Mouse (Mus musculus): ENCODE measurements around the gene Fam171b. TPM values are rescaled to one million over a fixed set of nuclear protein-coding genes. Genes with fewer than 3 reads are reported as not detected.

Gene Fam171b
- polyA plus RNA-seq, 1 experiment from 2014 or later: 3.6 TPM

GRCm38 (mm10) chr2:83901896-83902540 is 89.6 kb downstream of the Fam171b start:
- Histone ChIP-seq H3K36me3 (ENCODE audit: control insufficient read depth, insufficient read depth, low read length) (no peaks in the 10 kb centered on the region), H3K9me3 (ENCODE audit: control insufficient read depth, low read length) (no peaks in the 10 kb centered on the region), H3K4me1 (ENCODE audit: control insufficient read depth in 2 of 2, insufficient read depth in 2 of 2, low read length in 2 of 2) (no peaks in the 10 kb centered on the region), H3K27ac (replicated peaks in 1 of 2; ENCODE audit: control insufficient read depth in 1 of 2, insufficient read depth in 1 of 2, low read depth in 2 of 2, low read length in 2 of 2) (no peak overlapping the region), H3K4me3 (ENCODE audit: control insufficient read depth in 1 of 2, insufficient read depth in 1 of 2, low read depth in 1 of 2, low read length in 2 of 2) (no peak overlapping the region), H3K9ac (ENCODE audit: low read length) (no peak overlapping the region), H3K27me3 (ENCODE audit: control insufficient read depth, insufficient read depth, low read length) (no peaks in the 10 kb centered on the region), H3K4me2 (ENCODE audit: low read length) (no peak overlapping the region)
- WGBS: 68% methylated on average over 2 of the region's 2 CpGs
- no peak for ATAC-seq (ENCODE audit: insufficient number of reproducible peaks, insufficient read depth, low FRiP score, low read depth)

- no peaks in the 10 kb centered on the region for H3K36me3 ChIP-seq (ENCODE audit: control insufficient read depth, insufficient read depth, low read length)
- no peaks in the 10 kb centered on the region for H3K4me1 ChIP-seq (ENCODE audit: control insufficient read depth in 2 of 2, insufficient read depth in 2 of 2, low read length in 2 of 2)
- 70% methylated on average over 2 of the region's 2 CpGs for WGBS
- H3K9me3 ChIP-seq (ENCODE audit: control insufficient read depth, low read length): no peaks in the 10 kb centered on the region
- no peak for ATAC-seq (ENCODE audit: insufficient number of reproducible peaks, insufficient read depth, low FRiP score, low read depth)
- H3K9ac ChIP-seq (ENCODE audit: low read length): no peak overlapping the region
- H3K27ac ChIP-seq (replicated peaks in 1 of 2; ENCODE audit: control insufficient read depth in 1 of 2, insufficient read depth in 1 of 2, low read depth in 2 of 2, low read length in 2 of 2): no peak overlapping the region
- H3K27me3 ChIP-seq (ENCODE audit: control insufficient read depth, insufficient read depth, low read length): no peaks in the 10 kb centered on the region
- H3K4me2 ChIP-seq (ENCODE audit: low read length): no peak overlapping the region
- H3K4me3 ChIP-seq (ENCODE audit: control insufficient read depth in 1 of 2, insufficient read depth in 1 of 2, low read depth in 1 of 2, low read length in 2 of 2): no peak overlapping the region
Observed at GRCm38 (mm10) chr2:83929478-83930088, 117.1 kb downstream of the Fam171b start.

Other genes starting within 250 kb of the Fam171b start
- 80.3 and 84.2 TPM in 2 replicates for gene Zc3h15, start 168.2 kb upstream of the Fam171b start, polyA plus RNA-seq (2014; fragmentation: Nextera tagmentation; extraction: Ambion mirVana)
- 67.4 and 75.3 TPM in 2 replicates for gene Itgav, start 88.2 kb upstream of the Fam171b start, polyA plus RNA-seq (2014; fragmentation: Nextera tagmentation; extraction: Ambion mirVana)
- gene Zswim2, start 128.6 kb downstream of the Fam171b start, polyA plus RNA-seq (2014; fragmentation: Nextera tagmentation; extraction: Ambion mirVana): not detected in 2 replicates
- not detected in 2 replicates for gene Gm13698, start 143.1 kb downstream of the Fam171b start, polyA plus RNA-seq (2014; fragmentation: Nextera tagmentation; extraction: Ambion mirVana)
- not detected in 2 replicates for gene Gm13693, start 148.9 kb downstream of the Fam171b start, polyA plus RNA-seq (2014; fragmentation: Nextera tagmentation; extraction: Ambion mirVana)
- not detected in 2 replicates for gene Gm13695, start 154.7 kb downstream of the Fam171b start, polyA plus RNA-seq (2014; fragmentation: Nextera tagmentation; extraction: Ambion mirVana)
- not detected in 2 replicates for gene Gm13696, start 160.5 kb downstream of the Fam171b start, polyA plus RNA-seq (2014; fragmentation: Nextera tagmentation; extraction: Ambion mirVana)
- not detected in 2 replicates for gene Gm13694, start 166.3 kb downstream of the Fam171b start, polyA plus RNA-seq (2014; fragmentation: Nextera tagmentation; extraction: Ambion mirVana)
- gene Gm13697, start 172.1 kb downstream of the Fam171b start, polyA plus RNA-seq (2014; fragmentation: Nextera tagmentation; extraction: Ambion mirVana): not detected in 2 replicates
- not detected in 2 replicates for gene Gm13691, start 177.9 kb downstream of the Fam171b start, polyA plus RNA-seq (2014; fragmentation: Nextera tagmentation; extraction: Ambion mirVana)